Mouse (Mus musculus) hindbrain, embryonic 13.5 days (tissue): ENCODE results near the gene Lig4. TPM values are rescaled to one million over a fixed set of nuclear protein-coding genes. Genes with fewer than 3 reads are reported as not detected.

Source experiments
- ATAC-seq: fragments of 200-750 bp; cut with Nextera tagmentation; 2 replicates; pipeline ENCODE4 v1.8.0; 2017; ENCODE audit warnings: moderate TSS enrichment; ENCODE audit not compliant: low FRiP score
- H3K27ac ChIP-seq: fragments of 300-500 bp; sonication (generic); 2 replicates; pipeline ENCODE4 v1.5.1; 2015; ENCODE audit warnings: inconsistent platforms, mild to moderate bottlenecking, moderate library complexity
- H3K27me3 ChIP-seq: fragments of 300-500 bp; sonication (generic); 2 replicates; pipeline ENCODE4 v1.6.1; 2015; ENCODE audit warnings: mild to moderate bottlenecking, inconsistent platforms
- H3K36me3 ChIP-seq: fragments of 300-500 bp; sonication (generic); 2 replicates; pipeline ENCODE4 v1.6.1; 2015; ENCODE audit warnings: mild to moderate bottlenecking, inconsistent platforms
- H3K4me1 ChIP-seq: fragments of 300-500 bp; sonication (generic); replicated peaks from 2 replicates; pipeline ENCODE4 v1.6.1; 2015; ENCODE audit warnings: inconsistent platforms
- H3K4me2 ChIP-seq: fragments of 300-500 bp; sonication (generic); 2 replicates; pipeline ENCODE4 v1.6.1; 2015; ENCODE audit warnings: inconsistent platforms, mild to moderate bottlenecking, moderate library complexity
- H3K4me3 ChIP-seq: fragments of 300-500 bp; sonication (generic); 2 replicates; pipeline ENCODE4 v1.5.1; 2015; ENCODE audit warnings: mild to moderate bottlenecking, inconsistent platforms
- H3K9ac ChIP-seq: fragments of 300-500 bp; sonication (generic); 2 replicates; pipeline ENCODE4 v1.6.1; 2015; ENCODE audit warnings: mild to moderate bottlenecking, inconsistent platforms
- H3K9me3 ChIP-seq: fragments of 300-500 bp; sonication (generic); 2 replicates; pipeline ENCODE4 v1.6.1; 2016; ENCODE audit warnings: inconsistent platforms
- WGBS: fragments of 180-500 bp; shearing (Covaris S2); methylation state at CpG from one replicate; pipeline ENCODE4 v1.1.7; 2015; 5-methylcytosine and 5-hydroxymethylcytosine counted together
- polyA plus RNA-seq: library from polyadenylated mRNA; unstranded; fragments of >200 nt; fragmentation: Nextera tagmentation; extraction: Ambion mirVana; gene quantifications from 2 replicates; pipeline ENCODE4 v1.2.1, GENCODE M21; 2015

Gene Lig4
- polyA plus RNA-seq, 1 experiment from 2014 or later: 12.1 TPM

DNA sequence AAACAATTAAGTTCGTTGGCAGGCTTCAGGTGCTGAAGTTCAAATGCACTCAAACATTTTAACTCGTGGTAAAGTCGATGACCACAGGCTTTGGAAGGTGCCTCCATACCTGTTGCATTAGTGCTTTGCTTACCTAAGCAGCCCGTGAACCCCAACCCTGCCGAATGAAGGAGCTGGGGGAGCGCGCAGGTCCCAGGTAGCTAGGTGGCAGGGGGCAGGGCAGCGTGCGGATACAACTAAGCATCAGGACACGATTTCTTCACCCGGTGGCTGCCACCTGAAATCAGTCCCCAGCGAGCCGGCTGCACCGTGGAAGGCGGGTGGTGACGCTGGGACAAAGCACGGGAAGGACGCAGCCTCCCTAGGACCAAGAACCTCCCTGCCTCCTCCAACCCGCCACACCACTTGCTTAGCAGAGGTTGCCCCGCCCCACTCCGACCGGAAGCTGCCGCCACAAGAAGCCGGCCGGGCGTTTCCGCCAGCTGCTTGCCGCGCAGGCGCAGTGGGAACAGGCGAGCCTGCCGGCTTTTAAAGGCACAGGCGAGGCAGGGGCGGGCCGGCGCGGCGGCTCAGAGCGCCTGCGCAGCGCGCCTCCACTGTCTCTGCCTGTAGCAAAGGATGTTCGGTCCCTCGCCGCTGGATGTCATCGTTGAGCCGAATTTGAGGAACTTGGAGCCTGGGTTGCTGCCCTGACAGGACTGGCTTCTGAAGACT, 1.4 kb downstream of the Lig4 start:
- peak overlapping the region; percentile 75 for H3K4me2 ChIP-seq
- peaks cover 45% of the 10 kb centered on the region for H3K4me1 ChIP-seq
- H3K9ac ChIP-seq: peak overlapping the region; percentile 78
- no peaks in the 10 kb centered on the region for H3K9me3 ChIP-seq
- under 1% methylated on average over 47 of the region's 47 CpGs for WGBS
- peak overlapping the region; percentile 76 for H3K4me3 ChIP-seq
- peaks cover 24% of the 10 kb centered on the region for H3K36me3 ChIP-seq
- ATAC-seq: peak; percentile 93
- H3K27ac ChIP-seq: peak overlapping the region; percentile 79
- no peaks in the 10 kb centered on the region for H3K27me3 ChIP-seq

DNA sequence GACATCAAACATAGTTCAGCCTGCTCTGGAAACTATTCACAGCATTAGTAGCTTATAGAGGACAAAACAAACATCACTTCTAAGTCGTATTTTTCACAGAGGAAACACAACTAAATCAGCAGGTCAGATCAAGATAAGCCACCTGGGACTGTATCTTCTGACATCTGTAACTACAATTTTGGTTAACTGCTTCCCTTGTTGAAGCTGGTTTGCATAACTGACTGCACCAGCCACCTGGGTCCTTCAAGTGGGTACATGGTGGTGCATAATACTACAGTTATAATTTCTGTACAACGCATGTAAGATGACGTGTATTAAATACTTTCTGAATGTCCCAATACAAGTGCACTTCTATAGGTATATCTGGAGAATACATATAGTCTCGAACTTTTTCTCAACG, 2.2 kb downstream of the Lig4 start:
- ATAC-seq: no peak
- Histone ChIP-seq H3K4me3 (peak overlapping the region; percentile 76), H3K27me3 (no peaks in the 10 kb centered on the region), H3K9me3 (no peaks in the 10 kb centered on the region), H3K4me1 (peaks cover 39% of the 10 kb centered on the region), H3K9ac (peak overlapping the region; percentile 78; the same call in 1 of the 2 replicates), H3K4me2 (peak overlapping the region; percentile 75), H3K27ac (no peak overlapping the region), H3K36me3 (peaks cover 28% of the 10 kb centered on the region)
- 53% methylated on average over 5 of the region's 5 CpGs for WGBS

- peaks cover 12% of the 10 kb centered on the region for H3K4me1 ChIP-seq
- no peak overlapping the region for H3K9ac ChIP-seq
- no peak overlapping the region for H3K4me2 ChIP-seq
- H3K36me3 ChIP-seq: peaks cover 42% of the 10 kb centered on the region
- ATAC-seq: no peak
- H3K4me3 ChIP-seq: no peak overlapping the region
- 96% methylated on average over 9 of the region's 9 CpGs for WGBS
- H3K27ac ChIP-seq: no peak overlapping the region
- H3K9me3 ChIP-seq: no peaks in the 10 kb centered on the region
- no peaks in the 10 kb centered on the region for H3K27me3 ChIP-seq
Measured at GRCm38 (mm10) chr8:9971866-9972265, 5.6 kb downstream of the Lig4 start.

DNA sequence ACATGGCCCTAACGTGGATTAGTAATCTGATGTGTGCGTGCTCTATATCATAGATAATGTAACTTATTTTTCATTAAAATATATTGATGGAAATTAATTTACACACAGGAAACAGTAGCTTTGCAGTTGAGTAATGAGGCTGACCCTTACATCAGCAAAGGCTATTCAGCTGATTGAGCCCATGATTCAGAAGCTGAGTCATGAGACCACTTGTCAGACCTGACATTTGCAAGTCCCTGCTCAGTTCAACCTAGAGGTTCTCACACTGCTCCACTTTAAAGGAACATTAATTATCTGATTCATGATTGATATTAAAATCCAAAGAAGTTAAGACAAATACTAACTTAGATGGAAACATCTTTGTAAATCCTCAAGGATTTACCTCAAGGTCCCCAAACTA, 17.6 kb downstream of the Lig4 start:
- Histone ChIP-seq H3K4me3 (no peak overlapping the region), H3K36me3 (no peaks in the 10 kb centered on the region), H3K9me3 (no peaks in the 10 kb centered on the region), H3K9ac (no peak overlapping the region), H3K4me2 (no peak overlapping the region), H3K27ac (no peak overlapping the region), H3K27me3 (no peaks in the 10 kb centered on the region), H3K4me1 (no peaks in the 10 kb centered on the region)
- ATAC-seq: no peak
- 90% methylated on average over 2 of the region's 2 CpGs for WGBS

GRCm38 (mm10) chr8:9958338-9958737, 19.1 kb downstream of the Lig4 start:
- H3K36me3 ChIP-seq: no peaks in the 10 kb centered on the region
- H3K9ac ChIP-seq: no peak overlapping the region
- WGBS: 70% methylated on average over 4 of the region's 4 CpGs
- no peaks in the 10 kb centered on the region for H3K27me3 ChIP-seq
- no peak overlapping the region for H3K27ac ChIP-seq
- no peak overlapping the region for H3K4me2 ChIP-seq
- H3K4me1 ChIP-seq: no peaks in the 10 kb centered on the region
- ATAC-seq: no peak
- no peaks in the 10 kb centered on the region for H3K9me3 ChIP-seq
- H3K4me3 ChIP-seq: no peak overlapping the region

DNA sequence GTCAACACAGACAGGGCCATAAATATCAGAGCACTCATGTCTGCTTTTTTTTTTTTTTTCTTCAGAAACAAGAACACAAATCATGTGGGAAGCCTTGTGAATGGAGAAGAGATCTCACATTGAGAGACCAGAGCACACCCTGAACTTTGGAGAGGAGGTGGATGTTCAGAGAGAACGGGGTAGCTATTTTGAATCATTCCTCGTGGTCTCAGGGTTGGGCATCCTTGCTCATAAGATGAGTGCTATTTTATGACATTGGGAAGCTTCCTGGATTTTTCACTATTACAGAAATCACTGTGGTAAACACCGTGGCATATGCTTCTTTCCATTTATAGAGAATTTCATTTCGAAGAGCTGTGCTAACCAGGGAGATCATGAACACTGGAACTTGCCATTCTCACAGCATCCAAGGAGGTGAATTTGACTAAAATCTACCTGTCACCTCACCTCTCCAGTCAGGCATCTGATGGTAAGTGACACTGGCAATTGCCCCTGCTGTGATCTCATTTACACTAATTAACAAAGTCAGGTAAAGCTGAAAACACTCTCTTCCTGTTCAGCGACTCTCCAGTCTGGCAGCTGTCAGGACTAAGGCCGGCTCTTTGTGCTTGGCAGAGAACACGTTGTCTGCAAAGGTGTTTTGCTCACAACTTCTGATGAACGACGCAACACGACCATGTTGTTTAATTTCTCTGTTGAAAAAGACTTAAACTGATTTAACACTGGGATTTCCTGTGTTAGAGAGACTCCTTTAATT, 28.2 kb downstream of the Lig4 start:
- H3K4me2 ChIP-seq: no peak overlapping the region
- H3K9ac ChIP-seq: no peak overlapping the region
- WGBS: 74% methylated on average over 10 of the region's 10 CpGs
- H3K27me3 ChIP-seq: no peaks in the 10 kb centered on the region
- H3K27ac ChIP-seq: no peak overlapping the region
- no peaks in the 10 kb centered on the region for H3K36me3 ChIP-seq
- no peak overlapping the region for H3K4me3 ChIP-seq
- no peaks in the 10 kb centered on the region for H3K9me3 ChIP-seq
- no peak for ATAC-seq
- no peaks in the 10 kb centered on the region for H3K4me1 ChIP-seq

- no peak; the same call in 1 of the 2 replicates for ATAC-seq
Measured at GRCm38 (mm10) chr8:9935574-9935973, 41.9 kb downstream of the Lig4 start.

DNA sequence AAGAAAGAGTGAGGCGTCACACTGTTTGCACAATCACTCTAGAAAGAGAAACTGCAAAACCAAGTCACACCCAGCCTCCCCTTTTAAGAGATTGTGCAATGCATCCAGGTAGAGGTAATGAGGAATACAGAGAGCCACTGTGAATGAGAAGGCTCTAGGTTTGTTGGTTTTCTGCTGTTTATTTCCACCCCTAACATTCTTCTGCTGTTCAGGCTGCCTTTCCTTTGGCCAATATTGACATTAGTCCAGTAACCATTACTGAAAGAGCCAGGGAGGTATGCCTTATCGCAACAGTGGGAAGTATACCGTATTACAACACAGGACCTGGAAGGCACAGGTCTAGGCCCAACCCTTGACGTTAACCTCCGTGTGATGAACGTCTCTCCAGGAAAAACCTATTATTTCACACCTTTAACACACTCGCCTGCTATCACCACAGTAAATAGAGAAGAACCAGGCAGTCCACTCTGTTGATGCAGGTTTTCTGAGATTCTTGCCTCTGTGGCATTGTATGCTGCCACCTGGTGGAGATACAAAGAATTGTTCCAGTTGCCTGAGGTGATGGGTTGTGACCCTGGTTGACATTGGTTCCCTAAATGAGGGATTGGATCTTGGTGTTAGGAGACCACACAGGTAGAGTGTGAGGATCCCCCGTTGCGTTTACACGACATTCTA, 42.5 kb downstream of the Lig4 start:
- H3K4me1 ChIP-seq: no peaks in the 10 kb centered on the region
- no peaks in the 10 kb centered on the region for H3K36me3 ChIP-seq
- H3K9me3 ChIP-seq: no peaks in the 10 kb centered on the region
- no peak overlapping the region for H3K4me2 ChIP-seq
- H3K4me3 ChIP-seq: no peak overlapping the region
- peak; percentile 46; the same call in 1 of the 2 replicates for ATAC-seq
- H3K27ac ChIP-seq: no peak overlapping the region
- WGBS: 40% methylated on average over 10 of the region's 10 CpGs
- no peaks in the 10 kb centered on the region for H3K27me3 ChIP-seq
- H3K9ac ChIP-seq: no peak overlapping the region

More at GRCm38 (mm10) chr8:9935574-9935973, 41.9 kb downstream of the Lig4 start:
- Histone ChIP-seq H3K4me3 (no peak overlapping the region), H3K9me3 (no peaks in the 10 kb centered on the region), H3K4me1 (no peaks in the 10 kb centered on the region), H3K9ac (no peak overlapping the region), H3K27me3 (no peaks in the 10 kb centered on the region), H3K36me3 (no peaks in the 10 kb centered on the region), H3K27ac (no peak overlapping the region), H3K4me2 (no peak overlapping the region)
- 73% methylated on average over 7 of the region's 7 CpGs for WGBS

GRCm38 (mm10) chr8:9932711-9933110, 44.8 kb downstream of the Lig4 start:
- Histone ChIP-seq H3K27me3 (no peaks in the 10 kb centered on the region), H3K4me3 (no peak overlapping the region), H3K4me2 (no peak overlapping the region), H3K9me3 (no peaks in the 10 kb centered on the region), H3K27ac (no peak overlapping the region), H3K9ac (no peak overlapping the region), H3K4me1 (no peaks in the 10 kb centered on the region), H3K36me3 (no peaks in the 10 kb centered on the region)
- no peak for ATAC-seq

DNA sequence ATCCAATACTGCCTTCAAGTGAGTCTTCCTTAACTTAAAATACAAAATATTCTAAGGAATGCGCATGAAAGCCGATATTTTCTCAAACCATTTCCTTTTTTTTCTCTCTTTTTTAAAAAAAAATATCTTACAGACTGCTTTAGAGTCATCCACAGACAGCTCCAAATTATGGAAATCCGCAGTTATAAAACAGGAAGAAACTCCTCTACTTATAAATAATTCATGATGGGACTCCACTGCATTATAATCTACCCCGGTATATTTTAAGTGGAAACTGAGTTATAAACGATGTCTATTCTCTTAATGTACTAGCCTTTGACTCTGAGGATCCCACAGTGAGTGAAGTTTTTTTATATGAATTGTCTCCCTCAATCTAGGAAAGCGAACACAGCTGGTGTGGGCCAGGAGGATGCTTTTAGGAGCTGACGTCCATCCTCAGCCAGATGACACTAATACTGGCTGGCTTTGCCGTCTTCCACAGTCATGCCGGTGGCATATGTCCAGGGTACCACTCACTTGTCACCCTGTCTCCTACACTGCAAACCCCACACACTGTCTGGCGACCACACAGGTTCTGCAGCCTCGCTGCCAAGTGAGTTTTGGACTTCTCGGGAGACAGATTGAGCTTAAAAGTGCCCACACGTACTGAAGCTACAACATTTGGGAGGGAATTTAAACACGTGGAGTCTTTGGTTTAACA, 47.6 kb downstream of the Lig4 start:
- no peak overlapping the region for H3K4me2 ChIP-seq
- H3K27me3 ChIP-seq: no peaks in the 10 kb centered on the region
- ATAC-seq: peak; percentile 65; the same call in 1 of the 2 replicates
- no peak overlapping the region for H3K27ac ChIP-seq
- H3K9me3 ChIP-seq: no peaks in the 10 kb centered on the region
- WGBS: 71% methylated on average over 14 of the region's 14 CpGs
- no peak overlapping the region for H3K4me3 ChIP-seq
- no peaks in the 10 kb centered on the region for H3K36me3 ChIP-seq
- H3K4me1 ChIP-seq: no peaks in the 10 kb centered on the region
- H3K9ac ChIP-seq: no peak overlapping the region
